Mouse (Mus musculus): ENCODE data around the gene Manbal. TPM values are rescaled to one million over a fixed set of nuclear protein-coding genes. Genes with fewer than 3 reads are reported as not detected.

Gene Manbal
- polyA plus RNA-seq, 1 experiment: 75.9 TPM

DNA sequence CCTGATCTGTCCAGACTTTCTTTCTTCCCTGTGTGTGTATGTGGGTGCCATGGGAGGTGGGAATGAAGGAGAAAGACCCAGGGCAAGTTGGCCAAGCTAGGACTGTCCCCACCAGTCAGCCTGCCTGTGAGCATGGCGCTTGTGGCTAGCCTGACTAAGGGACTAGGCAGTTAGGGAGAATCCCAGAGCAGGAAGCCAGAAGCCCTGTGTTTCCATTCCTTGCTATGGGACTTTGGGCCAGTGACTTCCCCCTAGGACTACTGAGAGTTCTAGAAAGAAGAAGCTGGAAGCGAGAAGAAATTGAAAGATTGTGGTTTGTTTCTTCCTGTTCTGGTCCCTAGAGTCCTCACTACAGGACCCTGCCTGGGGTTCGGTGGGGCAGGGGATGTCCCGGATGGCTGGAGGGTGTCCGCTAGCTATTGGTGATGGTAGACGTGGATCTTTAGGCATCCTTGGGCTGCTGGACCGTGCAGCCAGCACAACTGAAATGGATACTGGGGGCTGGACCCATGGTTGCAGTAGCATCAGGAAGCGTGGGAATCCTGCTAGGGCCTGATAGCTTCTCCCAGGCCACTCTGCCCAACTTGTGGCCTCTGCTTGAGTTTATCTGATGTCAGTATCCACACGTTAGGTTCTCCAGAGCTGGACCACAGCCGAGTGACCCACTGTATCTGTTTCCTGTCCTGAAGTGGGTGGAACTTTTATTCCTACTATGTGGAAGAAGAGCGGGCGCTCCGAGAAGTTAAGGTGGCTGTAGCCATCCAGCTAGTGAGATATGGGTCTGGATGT lies 61.2 kb downstream of the Manbal start:
- Histone ChIP-seq H3K27me3 (replicated peaks; ENCODE audit: control insufficient read depth, insufficient read depth, low read length) (no peaks in the 10 kb centered on the region), H3K4me1 (ENCODE audit: control insufficient read depth, insufficient read depth, low read length) (peaks cover 22% of the 10 kb centered on the region; the same call in 1 of the 2 replicates)
- DNase-seq: no peak

DNA sequence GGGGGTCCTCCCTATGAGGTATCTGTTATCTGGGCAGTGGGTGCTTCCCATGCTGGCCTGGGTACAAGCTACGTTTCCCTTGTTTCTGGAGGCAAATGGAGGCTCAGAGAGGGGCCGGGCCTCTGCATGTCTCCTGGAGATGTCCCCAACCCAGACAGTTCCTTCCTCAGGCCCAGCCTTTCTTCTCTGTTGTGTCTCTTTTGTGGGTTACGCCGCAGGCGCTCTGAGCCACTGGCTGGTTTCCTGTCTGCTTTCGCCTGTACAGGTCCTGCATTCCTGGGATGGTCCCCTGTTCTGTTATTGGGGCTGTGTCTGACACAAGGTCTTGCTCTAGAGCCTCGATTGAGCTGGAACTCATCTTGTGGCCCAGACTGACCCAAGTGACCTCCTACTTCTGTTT lies 62.3 kb downstream of the Manbal start:
- no peaks in the 10 kb centered on the region for H3K36me3 ChIP-seq (ENCODE audit: control insufficient read depth, insufficient read depth, low read length)
- peak; percentile 46 for DNase-seq
- H3K27me3 ChIP-seq (replicated peaks; ENCODE audit: control insufficient read depth, insufficient read depth, low read length): no peaks in the 10 kb centered on the region
- WGBS: 71% methylated on average over 7 of the region's 7 CpGs
- H3K4me1 ChIP-seq (ENCODE audit: control insufficient read depth, insufficient read depth, low read length): peaks cover 27% of the 10 kb centered on the region; the same call in 1 of the 2 replicates
- no peak overlapping the region for H3K4me3 ChIP-seq (ENCODE audit: insufficient read depth, low read depth, low read length)
- no peak overlapping the region for H3K27ac ChIP-seq (ENCODE audit: insufficient read depth, low read depth, low read length)
- TF ChIP-seq POLR2A (IDR thresholded peaks at IDR 0.05; ENCODE audit: low read depth, low read length) (no peak), CTCF (conservative IDR thresholded peaks at IDR 0.05; ENCODE audit: insufficient read depth, insufficient read length, low read depth, low read length) (no peak)

More for the DNA sequence above, 61.2 kb downstream of the Manbal start:
- no peak overlapping the region for H3K4me3 ChIP-seq (ENCODE audit: insufficient read depth, low read depth, low read length)
- 77% methylated on average over 13 of the region's 13 CpGs for WGBS
- no peak for TF ChIP-seq CTCF (conservative IDR thresholded peaks at IDR 0.05; ENCODE audit: insufficient read depth, insufficient read length, low read depth, low read length)
- no peak for TF ChIP-seq POLR2A (IDR thresholded peaks at IDR 0.05; ENCODE audit: low read depth, low read length)
- no peak overlapping the region for H3K27ac ChIP-seq (ENCODE audit: insufficient read depth, low read depth, low read length)
- H3K36me3 ChIP-seq (ENCODE audit: control insufficient read depth, insufficient read depth, low read length): no peaks in the 10 kb centered on the region

DNA sequence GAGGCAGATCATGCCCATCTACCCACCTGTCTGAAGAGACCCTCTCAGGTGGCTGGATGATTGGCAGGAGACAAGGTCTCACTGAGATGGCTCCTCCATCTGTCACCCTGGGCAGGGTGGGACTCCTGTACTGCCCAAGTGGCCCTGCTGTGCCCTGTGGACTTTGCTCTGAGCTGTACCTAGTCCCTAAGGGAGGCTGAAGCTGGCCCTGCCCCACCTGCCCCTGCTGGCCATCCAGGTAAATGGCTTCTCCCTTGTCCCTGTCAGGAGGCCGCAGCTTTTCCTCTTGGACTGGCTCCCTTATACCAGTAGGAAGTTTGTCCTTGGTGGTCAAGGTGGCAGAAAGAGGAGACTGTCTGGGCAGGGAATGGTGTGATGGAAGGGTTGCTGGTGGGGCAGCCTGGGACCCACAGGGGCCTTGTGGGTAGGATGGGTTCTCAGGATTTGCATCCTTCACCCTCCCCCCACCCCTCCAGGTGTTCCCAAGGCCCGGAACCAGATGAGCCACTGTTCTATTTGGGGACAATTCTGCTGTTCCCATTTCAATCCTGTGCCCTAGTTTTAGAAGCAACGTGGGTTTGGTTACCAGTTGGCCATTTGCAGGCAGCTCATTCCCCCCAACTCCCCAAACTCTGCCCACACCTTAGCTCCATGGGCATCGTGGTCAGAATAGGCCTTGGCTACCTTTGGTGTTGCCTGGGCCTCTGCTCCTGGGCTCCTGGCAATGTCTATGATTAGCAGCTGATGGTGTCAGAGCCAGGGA lies 63.5 kb downstream of the Manbal start:
- Histone ChIP-seq H3K4me3 (ENCODE audit: insufficient read depth, low read depth, low read length) (no peak overlapping the region), H3K27me3 (replicated peaks; ENCODE audit: control insufficient read depth, insufficient read depth, low read length) (no peaks in the 10 kb centered on the region), H3K4me1 (ENCODE audit: control insufficient read depth, insufficient read depth, low read length) (peaks cover 19% of the 10 kb centered on the region; the same call in 1 of the 2 replicates), H3K36me3 (ENCODE audit: control insufficient read depth, insufficient read depth, low read length) (no peaks in the 10 kb centered on the region), H3K27ac (ENCODE audit: insufficient read depth, low read depth, low read length) (no peak overlapping the region)
- 66% methylated on average over 4 of the region's 4 CpGs for WGBS
- peak; percentile 62 for DNase-seq
- no peak for TF ChIP-seq POLR2A (IDR thresholded peaks at IDR 0.05; ENCODE audit: low read depth, low read length)
- TF ChIP-seq CTCF (conservative IDR thresholded peaks at IDR 0.05; ENCODE audit: insufficient read depth, insufficient read length, low read depth, low read length): no peak; the same call in 1 of the 2 replicates

DNA sequence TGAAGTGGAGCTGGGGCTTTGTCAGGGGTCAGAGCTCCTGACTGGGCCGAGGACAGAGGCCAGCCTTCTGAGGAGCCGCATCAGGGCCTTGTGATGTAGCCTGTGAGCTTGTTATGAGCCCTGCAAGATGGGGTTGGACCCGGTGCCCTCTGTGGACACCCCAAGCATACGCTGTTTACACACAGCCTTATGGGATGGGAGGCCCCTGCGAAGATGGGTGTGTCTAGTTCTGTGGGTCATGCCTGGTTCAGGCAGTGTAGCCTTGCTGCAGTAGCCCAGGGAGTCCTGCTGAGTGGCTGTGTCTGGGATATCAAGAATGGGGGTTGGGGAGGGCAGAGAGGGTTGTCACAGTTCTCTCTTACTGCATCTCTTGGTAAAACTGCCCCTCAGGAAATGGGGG lies 64.5 kb downstream of the Manbal start:
- DNase-seq: no peak
- no peaks in the 10 kb centered on the region for H3K27me3 ChIP-seq (replicated peaks; ENCODE audit: control insufficient read depth, insufficient read depth, low read length)
- TF ChIP-seq CTCF (conservative IDR thresholded peaks at IDR 0.05; ENCODE audit: insufficient read depth, insufficient read length, low read depth, low read length) (no peak), POLR2A (IDR thresholded peaks at IDR 0.05; ENCODE audit: low read depth, low read length) (no peak)
- H3K27ac ChIP-seq (ENCODE audit: insufficient read depth, low read depth, low read length): no peak overlapping the region
- H3K4me3 ChIP-seq (ENCODE audit: insufficient read depth, low read depth, low read length): no peak overlapping the region
- H3K36me3 ChIP-seq (ENCODE audit: control insufficient read depth, insufficient read depth, low read length): no peaks in the 10 kb centered on the region
- WGBS: 86% methylated on average over 5 of the region's 5 CpGs
- H3K4me1 ChIP-seq (ENCODE audit: control insufficient read depth, insufficient read depth, low read length): peaks cover 17% of the 10 kb centered on the region; the same call in 1 of the 2 replicates

DNA sequence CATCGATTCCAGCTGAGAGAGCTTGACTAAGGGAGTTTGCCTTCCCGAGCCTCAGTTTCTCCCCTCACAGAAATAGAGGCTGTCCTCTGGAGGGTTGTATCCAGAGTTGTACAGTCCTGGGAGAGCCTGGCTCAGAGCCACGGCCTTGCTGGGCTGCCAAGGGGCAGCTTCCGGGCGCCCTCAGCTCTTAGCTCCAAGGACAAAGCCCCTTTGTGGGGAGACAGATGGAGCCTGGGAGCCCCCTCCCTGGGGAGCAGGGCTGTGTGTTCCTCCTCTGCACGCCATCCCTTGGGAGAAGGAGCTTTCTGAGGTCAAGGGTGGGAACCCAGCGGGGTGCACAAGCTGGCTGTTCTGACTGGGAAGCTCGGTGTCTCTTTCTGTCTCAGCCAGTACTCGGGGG lies 65.1 kb downstream of the Manbal start:
- TF ChIP-seq CTCF (conservative IDR thresholded peaks at IDR 0.05; ENCODE audit: insufficient read depth, insufficient read length, low read depth, low read length) (no peak), POLR2A (IDR thresholded peaks at IDR 0.05; ENCODE audit: low read depth, low read length) (no peak)
- Histone ChIP-seq H3K36me3 (ENCODE audit: control insufficient read depth, insufficient read depth, low read length) (no peaks in the 10 kb centered on the region), H3K4me3 (ENCODE audit: insufficient read depth, low read depth, low read length) (no peak overlapping the region), H3K27ac (ENCODE audit: insufficient read depth, low read depth, low read length) (no peak overlapping the region), H3K27me3 (replicated peaks; ENCODE audit: control insufficient read depth, insufficient read depth, low read length) (no peaks in the 10 kb centered on the region), H3K4me1 (ENCODE audit: control insufficient read depth, insufficient read depth, low read length) (peaks cover 17% of the 10 kb centered on the region; the same call in 1 of the 2 replicates)
- WGBS: 69% methylated on average over 9 of the region's 9 CpGs
- DNase-seq: peak; percentile 35

DNA sequence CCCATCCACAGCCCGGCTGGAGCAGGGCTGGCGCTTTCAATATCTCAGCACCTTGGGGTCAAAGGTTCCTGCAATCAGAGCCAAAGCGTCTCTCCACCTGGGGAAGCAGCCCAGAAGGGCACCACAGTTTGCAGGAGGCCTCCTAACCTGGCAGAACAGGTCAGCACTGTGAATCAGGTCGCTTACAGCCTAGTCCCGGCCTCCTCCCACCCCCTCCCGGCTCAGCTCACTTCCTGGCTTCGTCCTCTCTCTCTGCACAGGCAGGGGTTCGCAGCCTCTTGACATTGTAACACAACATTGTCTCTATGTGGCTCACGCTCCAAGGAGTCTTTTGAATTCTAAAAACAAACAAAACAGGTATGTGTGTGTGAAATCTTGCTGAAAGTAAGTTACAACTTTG lies 66.6 kb downstream of the Manbal start:
- peaks cover 17% of the 10 kb centered on the region; the same call in 1 of the 2 replicates for H3K4me1 ChIP-seq (ENCODE audit: control insufficient read depth, insufficient read depth, low read length)
- WGBS: 26% methylated on average over 9 of the region's 9 CpGs
- no peaks in the 10 kb centered on the region for H3K36me3 ChIP-seq (ENCODE audit: control insufficient read depth, insufficient read depth, low read length)
- peak overlapping the region; percentile 33 for H3K27ac ChIP-seq (ENCODE audit: insufficient read depth, low read depth, low read length)
- no peaks in the 10 kb centered on the region for H3K27me3 ChIP-seq (replicated peaks; ENCODE audit: control insufficient read depth, insufficient read depth, low read length)
- no peak overlapping the region for H3K4me3 ChIP-seq (ENCODE audit: insufficient read depth, low read depth, low read length)
- TF ChIP-seq POLR2A (IDR thresholded peaks at IDR 0.05; ENCODE audit: low read depth, low read length): no peak
- no peak for TF ChIP-seq CTCF (conservative IDR thresholded peaks at IDR 0.05; ENCODE audit: insufficient read depth, insufficient read length, low read depth, low read length)
- peak; percentile 78 for DNase-seq

DNA sequence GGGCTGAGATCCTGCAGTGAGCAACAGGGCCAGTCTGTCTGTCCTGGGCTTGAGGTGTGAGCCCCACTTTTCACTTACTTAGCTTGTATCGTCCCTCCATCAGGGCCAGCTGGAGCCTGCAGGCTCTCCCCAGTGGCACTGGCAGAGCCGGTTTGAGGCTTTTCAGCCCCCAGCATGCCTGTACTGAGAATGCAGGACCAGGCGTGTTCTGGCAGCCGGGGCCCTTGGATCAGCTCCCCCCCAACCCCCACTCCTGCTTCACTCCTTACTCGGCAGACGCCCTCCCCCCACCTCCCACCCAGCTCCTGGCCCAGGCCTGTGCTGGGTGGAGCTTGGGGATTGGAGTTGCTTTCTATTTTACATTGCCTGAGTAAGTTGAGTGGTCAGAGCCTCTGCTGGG lies 67.1 kb downstream of the Manbal start:
- Histone ChIP-seq H3K36me3 (ENCODE audit: control insufficient read depth, insufficient read depth, low read length) (no peaks in the 10 kb centered on the region), H3K27me3 (replicated peaks; ENCODE audit: control insufficient read depth, insufficient read depth, low read length) (no peaks in the 10 kb centered on the region), H3K4me3 (ENCODE audit: insufficient read depth, low read depth, low read length) (no peak overlapping the region), H3K27ac (ENCODE audit: insufficient read depth, low read depth, low read length) (peak overlapping the region; percentile 33), H3K4me1 (ENCODE audit: control insufficient read depth, insufficient read depth, low read length) (peaks cover 17% of the 10 kb centered on the region; the same call in 1 of the 2 replicates)
- 36% methylated on average over 6 of the region's 6 CpGs for WGBS
- TF ChIP-seq POLR2A (IDR thresholded peaks at IDR 0.05; ENCODE audit: low read depth, low read length): no peak
- no peak for TF ChIP-seq CTCF (conservative IDR thresholded peaks at IDR 0.05; ENCODE audit: insufficient read depth, insufficient read length, low read depth, low read length)
- peak; percentile 44 for DNase-seq

Measured in kidney, adult 2 months (tissue).